Mouse (Mus musculus): ENCODE data around the gene Timm8a2. TPM values are rescaled to one million over a fixed set of nuclear protein-coding genes. Genes with fewer than 3 reads are reported as not detected.

Gene Timm8a2
- polyA plus RNA-seq, 1 experiment from 2014 or later = not detected

- Histone ChIP-seq H3K4me3 (no peak overlapping the region), H3K27ac (replicated peaks) (no peak overlapping the region), H3K9me3 (no peaks in the 10 kb centered on the region), H3K4me1 (0 out of 2 replicates have a peak, but pooled peaks cover 2% of the 10 kb centered on the region), H3K27me3 (replicated peaks; ENCODE audit: low read depth, poor library complexity, severe bottlenecking) (no peaks in the 10 kb centered on the region), H3K36me3 (replicated peaks) (peaks cover 54% of the 10 kb centered on the region)
- 85% methylated on average over 14 of the region's 14 CpGs for WGBS
- peak; percentile 14 for DNase-seq (ENCODE audit: low spot score)
Observed at GRCm38 (mm10) chr14:122013417-122013951, 21.0 kb upstream of the Timm8a2 start.

GRCm38 (mm10) chr14:122017958-122018357 is 16.5 kb upstream of the Timm8a2 start:
- H3K36me3 ChIP-seq (replicated peaks) = peaks cover 54% of the 10 kb centered on the region
- H3K27ac ChIP-seq (replicated peaks) = no peak overlapping the region
- H3K4me3 ChIP-seq = no peak overlapping the region
- H3K9me3 ChIP-seq = no peaks in the 10 kb centered on the region
- H3K4me1 ChIP-seq = no peaks in the 10 kb centered on the region
- DNase-seq (ENCODE audit: low spot score) = no peak
- 70% methylated on average over 2 of the region's 2 CpGs for WGBS
- H3K27me3 ChIP-seq (replicated peaks; ENCODE audit: low read depth, poor library complexity, severe bottlenecking) = no peaks in the 10 kb centered on the region

- Histone ChIP-seq H3K4me1 (no peaks in the 10 kb centered on the region), H3K36me3 (replicated peaks) (peaks cover 53% of the 10 kb centered on the region), H3K9me3 (no peaks in the 10 kb centered on the region), H3K27ac (replicated peaks) (no peak overlapping the region), H3K27me3 (replicated peaks; ENCODE audit: low read depth, poor library complexity, severe bottlenecking) (no peaks in the 10 kb centered on the region), H3K4me3 (no peak overlapping the region)
- WGBS = 91% methylated on average over 2 of the region's 2 CpGs
- DNase-seq (ENCODE audit: low spot score) = no peak
Observed at GRCm38 (mm10) chr14:122019389-122019788, 15.1 kb upstream of the Timm8a2 start.

GRCm38 (mm10) chr14:122020567-122020966 is 13.9 kb upstream of the Timm8a2 start:
- Histone ChIP-seq H3K4me1 (no peaks in the 10 kb centered on the region), H3K4me3 (no peak overlapping the region), H3K27me3 (replicated peaks; ENCODE audit: low read depth, poor library complexity, severe bottlenecking) (no peaks in the 10 kb centered on the region), H3K27ac (replicated peaks) (no peak overlapping the region), H3K9me3 (no peaks in the 10 kb centered on the region), H3K36me3 (replicated peaks) (peaks cover 47% of the 10 kb centered on the region)
- 94% methylated on average over 6 of the region's 6 CpGs for WGBS
- DNase-seq (ENCODE audit: low spot score) = no peak

GRCm38 (mm10) chr14:122023054-122023453 is 11.4 kb upstream of the Timm8a2 start:
- H3K36me3 ChIP-seq (replicated peaks) = peaks cover 45% of the 10 kb centered on the region
- H3K9me3 ChIP-seq = no peaks in the 10 kb centered on the region
- no peak overlapping the region for H3K27ac ChIP-seq (replicated peaks)
- 93% methylated on average over 1 of the region's 1 CpGs for WGBS
- no peaks in the 10 kb centered on the region for H3K4me1 ChIP-seq
- DNase-seq (ENCODE audit: low spot score) = no peak
- no peak overlapping the region for H3K4me3 ChIP-seq
- no peaks in the 10 kb centered on the region for H3K27me3 ChIP-seq (replicated peaks; ENCODE audit: low read depth, poor library complexity, severe bottlenecking)

- Histone ChIP-seq H3K36me3 (replicated peaks) (peaks cover 37% of the 10 kb centered on the region), H3K27me3 (replicated peaks; ENCODE audit: low read depth, poor library complexity, severe bottlenecking) (no peaks in the 10 kb centered on the region), H3K9me3 (no peaks in the 10 kb centered on the region), H3K27ac (replicated peaks) (no peak overlapping the region), H3K4me3 (no peak overlapping the region), H3K4me1 (no peaks in the 10 kb centered on the region)
- no peak for DNase-seq (ENCODE audit: low spot score)
Observed at GRCm38 (mm10) chr14:122023928-122024327, 10.5 kb upstream of the Timm8a2 start.

- Histone ChIP-seq H3K36me3 (replicated peaks) (no peaks in the 10 kb centered on the region), H3K27me3 (replicated peaks; ENCODE audit: low read depth, poor library complexity, severe bottlenecking) (no peaks in the 10 kb centered on the region), H3K27ac (replicated peaks) (no peak overlapping the region), H3K9me3 (no peaks in the 10 kb centered on the region), H3K4me3 (no peak overlapping the region), H3K4me1 (no peaks in the 10 kb centered on the region)
- no peak for DNase-seq (ENCODE audit: low spot score)
- WGBS = 90% methylated on average over 11 of the region's 11 CpGs
Observed at GRCm38 (mm10) chr14:122028926-122029745, 5.3 kb upstream of the Timm8a2 start.

GRCm38 (mm10) chr14:122029851-122030250 is 4.6 kb upstream of the Timm8a2 start:
- no peak for DNase-seq (ENCODE audit: low spot score)
- 88% methylated on average over 4 of the region's 4 CpGs for WGBS
- no peak overlapping the region for H3K4me3 ChIP-seq

GRCm38 (mm10) chr14:122032045-122032444 is 2.4 kb upstream of the Timm8a2 start:
- Histone ChIP-seq H3K4me3 (no peak overlapping the region), H3K36me3 (replicated peaks) (no peaks in the 10 kb centered on the region), H3K27me3 (replicated peaks; ENCODE audit: low read depth, poor library complexity, severe bottlenecking) (no peaks in the 10 kb centered on the region), H3K27ac (replicated peaks) (no peak overlapping the region), H3K9me3 (peaks cover 3% of the 10 kb centered on the region; the same call in 1 of the 2 replicates), H3K4me1 (no peaks in the 10 kb centered on the region)
- WGBS = 87% methylated on average over 2 of the region's 2 CpGs
- no peak for DNase-seq (ENCODE audit: low spot score)

More at GRCm38 (mm10) chr14:122029851-122030250, 4.6 kb upstream of the Timm8a2 start:
- H3K36me3 ChIP-seq (replicated peaks) = no peaks in the 10 kb centered on the region
- no peaks in the 10 kb centered on the region for H3K27me3 ChIP-seq (replicated peaks; ENCODE audit: low read depth, poor library complexity, severe bottlenecking)
- H3K27ac ChIP-seq (replicated peaks) = no peak overlapping the region
- no peaks in the 10 kb centered on the region for H3K9me3 ChIP-seq
- no peaks in the 10 kb centered on the region for H3K4me1 ChIP-seq

- Histone ChIP-seq H3K9me3 (peaks cover 3% of the 10 kb centered on the region; the same call in 1 of the 2 replicates), H3K4me3 (no peak overlapping the region), H3K27me3 (replicated peaks; ENCODE audit: low read depth, poor library complexity, severe bottlenecking) (no peaks in the 10 kb centered on the region), H3K36me3 (replicated peaks) (no peaks in the 10 kb centered on the region), H3K4me1 (no peaks in the 10 kb centered on the region), H3K27ac (replicated peaks) (no peak overlapping the region)
- DNase-seq (ENCODE audit: low spot score) = no peak
- 89% methylated on average over 1 of the region's 1 CpGs for WGBS
Observed at GRCm38 (mm10) chr14:122035181-122035580, 707 bp downstream of the Timm8a2 start.

- 90% methylated on average over 2 of the region's 2 CpGs for WGBS
- Histone ChIP-seq H3K27me3 (replicated peaks; ENCODE audit: low read depth, poor library complexity, severe bottlenecking) (no peaks in the 10 kb centered on the region), H3K27ac (replicated peaks) (no peak overlapping the region), H3K36me3 (replicated peaks) (no peaks in the 10 kb centered on the region), H3K4me3 (no peak overlapping the region), H3K4me1 (no peaks in the 10 kb centered on the region), H3K9me3 (peaks cover 3% of the 10 kb centered on the region; the same call in 1 of the 2 replicates)
- no peak for DNase-seq (ENCODE audit: low spot score)
Observed at GRCm38 (mm10) chr14:122035860-122036259, 1.4 kb downstream of the Timm8a2 start.

- 87% methylated on average over 13 of the region's 13 CpGs for WGBS
- Histone ChIP-seq H3K4me1 (no peaks in the 10 kb centered on the region), H3K27me3 (replicated peaks; ENCODE audit: low read depth, poor library complexity, severe bottlenecking) (no peaks in the 10 kb centered on the region), H3K36me3 (replicated peaks) (no peaks in the 10 kb centered on the region), H3K27ac (replicated peaks) (no peak overlapping the region), H3K9me3 (peaks cover 3% of the 10 kb centered on the region; the same call in 1 of the 2 replicates), H3K4me3 (no peak overlapping the region)
- no peak for DNase-seq (ENCODE audit: low spot score)
Observed at GRCm38 (mm10) chr14:122038874-122039647, 4.6 kb downstream of the Timm8a2 start.

Data from embryonic facial prominence, embryonic 10.5 days (tissue).